Mouse (Mus musculus): ENCODE measurements around the gene Brca1.
"Not testable (repeated sequence)": the region's sequence is repeated elsewhere in the genome, so short reads cannot be mapped to it uniquely, and the experiment has no call there.

DNA sequence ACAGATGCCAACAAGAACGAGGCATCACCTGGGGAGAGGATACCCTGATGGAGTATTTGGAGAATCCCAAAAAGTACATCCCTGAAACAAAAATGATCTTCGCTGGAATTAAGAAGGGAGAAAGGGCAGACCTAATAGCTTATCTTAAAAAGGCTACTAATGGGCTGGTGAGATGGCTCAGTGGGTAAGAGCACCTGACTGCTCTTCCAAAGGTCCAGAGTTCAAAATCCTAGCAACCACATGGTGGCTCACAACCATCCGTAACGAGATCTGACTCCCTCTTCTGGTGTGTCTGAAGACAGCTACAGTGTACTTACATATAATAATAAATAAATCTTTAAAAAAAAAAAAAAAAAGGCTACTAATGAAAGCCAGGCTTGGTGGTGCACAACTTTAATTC is 75.4 kb downstream of the Brca1 start:
- TF ChIP-seq CTCF (IDR thresholded peaks at IDR 0.05; ENCODE audit: control insufficient read depth, insufficient read depth, insufficient replicate concordance, low read depth, low read length); POLR2A (IDR thresholded peaks at IDR 0.05; ENCODE audit: control insufficient read depth, low read depth, low read length): not testable (repeated sequence)
